Mouse (Mus musculus): ENCODE results near the gene Rbm18. TPM values are rescaled to one million over a fixed set of nuclear protein-coding genes. Genes with fewer than 3 reads are reported as not detected.
"Not testable (repeated sequence)": the region's sequence is repeated elsewhere in the genome, so short reads cannot be mapped to it uniquely, and the experiment has no call there.

Rbm18 gene
- 10 to 100 TPM; 28.9 to 31.1 TPM for total RNA-seq (2021)
- long read RNA-seq, experiment 1, transcript Rbm18-201 (6 exons, 2,617 nt) = major isoform, 35 of 42 reads
- long read RNA-seq, experiment 1, partial matches to known transcripts = 0 of 42 reads
- long read RNA-seq, experiment 1, other reads (novel, unspliced or antisense) = 6 of 42 reads
- long read RNA-seq, experiment 2, transcript Rbm18-201 (6 exons, 2,617 nt) = major isoform, 44 of 55 reads
- long read RNA-seq, experiment 2, partial matches to known transcripts = 0 of 55 reads
- long read RNA-seq, experiment 2, other reads (novel, unspliced or antisense) = 9 of 55 reads

DNA sequence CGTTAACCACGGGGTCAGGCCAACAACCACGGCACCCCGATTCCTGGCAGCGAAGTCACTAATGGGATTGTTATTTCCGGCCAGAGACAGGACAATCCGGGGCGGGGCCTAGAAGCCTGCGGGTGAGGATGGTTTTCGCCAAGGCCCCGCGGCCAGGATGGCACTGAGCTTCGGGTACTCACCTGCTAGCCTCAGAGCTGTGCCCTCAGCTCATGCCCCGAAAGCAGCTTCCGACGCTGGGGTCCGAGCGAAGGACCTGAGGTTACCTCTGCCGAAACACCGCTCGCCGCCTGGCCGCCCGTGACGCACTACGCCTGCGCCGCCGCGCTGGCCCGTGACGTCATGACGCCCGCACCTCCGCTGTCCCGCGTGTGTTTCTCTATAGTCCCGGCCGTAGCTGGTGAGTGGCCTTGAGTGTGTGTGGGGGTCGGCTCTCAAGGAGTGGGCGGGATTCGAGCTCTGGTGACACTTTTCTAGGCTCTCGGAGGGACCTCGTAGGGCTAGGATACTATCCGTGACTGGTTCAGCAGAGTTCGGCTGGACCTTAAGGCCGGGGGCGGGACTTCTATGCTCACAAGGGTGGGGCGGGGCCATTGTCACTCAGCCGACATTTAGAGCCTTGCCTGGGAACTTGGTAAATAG, at the start of gene Rbm18, which contains the start of gene Mrrf:
TSS of gene Rbm18 (minus strand) at position 474 of the 642 bp plus-strand sequence.
TSS of gene Mrrf (plus strand) at position 90 of the 642 bp plus-strand sequence.
- intact Hi-C loops (cut with DNase I) = no loop called here

DNA sequence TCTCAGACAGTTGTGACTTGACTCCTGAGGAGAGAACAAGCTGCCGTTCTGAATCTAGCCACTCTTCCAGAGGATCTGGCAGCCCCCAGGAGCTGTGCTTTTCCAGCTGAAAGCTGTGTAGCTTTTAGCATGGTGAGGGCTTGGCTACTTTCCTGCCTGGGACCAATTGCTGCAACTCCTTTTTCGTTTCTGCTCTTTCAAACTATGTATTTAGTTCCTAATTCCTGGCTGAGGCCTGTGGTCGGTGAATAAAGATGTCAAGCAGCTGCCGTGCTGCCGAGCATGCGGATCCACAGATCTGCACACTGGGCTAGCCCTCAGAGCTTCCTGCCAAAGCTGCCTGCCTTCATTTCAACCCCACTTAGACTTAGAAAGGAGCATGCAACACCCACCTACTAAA, 48.3 kb upstream of the Rbm18 start:
- intact Hi-C loops (cut with DNase I) = no loop called here
- DNase-seq = no peak

More for the DNA sequence above, at the start of gene Rbm18, which contains the start of gene Mrrf:
- DNase-seq = peak; percentile 80 to 96

DNA sequence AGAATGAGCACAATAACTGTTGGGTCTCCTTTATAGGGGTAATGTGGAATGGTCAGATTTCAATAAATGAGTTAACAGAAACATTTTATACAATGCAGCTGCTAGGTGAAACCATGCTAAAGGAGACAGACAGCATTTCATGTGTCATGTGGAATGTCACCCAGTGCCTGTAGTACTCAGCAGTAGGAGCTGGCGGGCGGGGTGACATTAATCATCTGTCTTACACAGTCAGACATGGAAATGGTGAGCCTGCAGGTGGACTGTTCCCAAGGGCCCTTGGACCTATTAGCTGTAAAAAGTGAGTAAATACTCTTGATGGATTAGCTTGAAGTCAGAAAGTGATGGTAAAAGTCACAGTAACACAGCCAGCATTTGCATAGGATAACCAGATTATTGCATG, 47.6 kb upstream of the Rbm18 start:
- no peak for DNase-seq
- intact Hi-C loops (cut with DNase I) = no loop called here

DNA sequence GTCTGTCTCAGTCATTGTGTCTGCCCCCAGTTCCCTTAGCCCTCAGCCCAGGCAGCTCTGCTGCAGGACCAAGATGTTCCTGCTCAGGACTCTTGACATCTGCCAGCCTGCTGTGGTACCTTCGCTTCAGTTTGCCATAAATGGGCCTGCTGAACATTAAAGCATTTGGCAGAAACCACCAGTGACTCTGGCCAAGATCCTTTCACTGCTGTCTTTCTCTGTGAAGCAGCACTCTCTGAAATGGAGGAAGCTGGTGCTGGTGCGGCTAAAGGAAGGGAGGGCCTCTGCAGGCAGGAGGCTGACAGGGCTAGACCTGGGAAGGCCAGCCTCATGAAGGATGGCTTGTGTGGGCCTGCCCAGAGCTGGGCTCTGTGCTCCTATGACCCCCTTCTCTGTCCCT, 46.7 kb upstream of the Rbm18 start:
- intact Hi-C loops (cut with DNase I) = no loop called here
- no peak for DNase-seq

DNA sequence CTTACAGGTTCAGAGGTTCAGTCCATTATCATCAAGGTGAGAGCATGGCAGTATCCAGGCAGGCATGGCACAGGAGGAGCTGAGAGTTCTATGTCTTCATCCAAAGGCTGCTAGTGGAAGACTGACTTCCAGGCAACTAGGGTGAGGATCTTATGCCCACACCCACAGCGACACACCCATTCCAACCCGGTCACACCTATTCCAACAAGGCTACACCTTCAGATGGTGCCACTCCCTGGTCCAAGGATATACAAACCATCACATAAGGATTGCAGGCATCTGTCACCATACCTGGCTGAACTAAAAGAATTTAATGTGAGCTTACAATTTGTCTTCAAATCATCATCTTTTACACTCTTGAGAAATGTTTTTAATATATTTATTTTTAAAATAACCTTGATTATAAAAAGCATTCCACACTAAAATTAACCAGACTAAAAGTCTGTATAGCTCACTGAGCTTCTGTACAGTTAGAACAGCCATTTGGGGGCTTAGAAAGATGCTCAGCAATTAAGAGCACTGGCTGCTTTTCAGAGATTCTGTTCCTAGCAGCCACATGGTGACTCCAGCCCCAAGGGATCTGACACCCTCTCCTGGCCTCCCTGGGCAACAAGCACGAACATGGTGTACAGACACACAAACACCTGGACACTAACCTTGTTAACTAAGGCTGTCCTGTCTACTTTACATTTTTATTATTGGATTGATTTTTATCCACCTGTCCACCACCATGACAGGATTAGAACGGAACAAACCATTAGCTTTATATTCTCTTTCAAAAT, 45.2 kb upstream of the Rbm18 start:
- DNase-seq; intact Hi-C loops (cut with DNase I): not testable (repeated sequence)

DNA sequence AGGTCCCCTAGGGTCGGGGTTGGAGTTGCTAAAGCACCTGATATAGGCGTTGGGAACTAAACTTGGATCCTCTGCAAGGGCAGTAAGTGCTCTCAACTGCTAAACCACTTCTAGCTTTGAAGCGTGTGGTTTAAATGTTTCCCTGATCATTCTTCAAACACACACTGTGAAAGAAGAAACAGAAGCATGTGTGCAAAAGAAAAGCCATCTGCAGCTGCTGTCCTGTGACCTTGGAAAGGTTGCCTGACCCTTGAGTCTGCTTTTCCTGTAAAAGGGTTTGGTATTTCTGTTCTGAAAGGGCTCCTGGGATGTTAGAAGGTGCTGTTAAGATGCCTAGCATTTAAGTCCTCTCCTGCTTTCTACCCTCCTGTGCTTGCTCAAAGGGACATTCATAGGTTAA, 42.9 kb upstream of the Rbm18 start:
- no peak for DNase-seq
- intact Hi-C loops (cut with DNase I) = no loop called here

DNA sequence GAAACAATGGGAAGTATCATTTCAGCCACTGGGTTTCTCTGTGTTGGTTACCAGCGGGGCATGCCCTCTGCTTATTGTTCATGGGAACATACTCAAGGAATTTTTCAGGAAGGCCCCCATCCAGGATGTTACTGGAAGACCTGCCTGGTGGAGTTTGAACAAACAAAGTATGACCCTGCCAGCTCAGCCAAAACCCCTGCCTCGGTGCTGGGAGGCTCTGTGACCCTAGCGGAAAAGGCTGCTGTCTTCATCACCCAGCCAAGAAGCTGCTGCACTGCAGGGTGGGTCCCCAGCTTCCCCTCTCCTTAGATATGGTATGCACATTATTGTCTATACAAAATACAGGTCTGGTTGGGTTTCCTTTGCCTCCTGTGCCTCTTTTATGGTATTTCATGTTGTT, 36.0 kb upstream of the Rbm18 start:
- intact Hi-C loops (cut with DNase I) = no loop called here
- DNase-seq = no peak

DNA sequence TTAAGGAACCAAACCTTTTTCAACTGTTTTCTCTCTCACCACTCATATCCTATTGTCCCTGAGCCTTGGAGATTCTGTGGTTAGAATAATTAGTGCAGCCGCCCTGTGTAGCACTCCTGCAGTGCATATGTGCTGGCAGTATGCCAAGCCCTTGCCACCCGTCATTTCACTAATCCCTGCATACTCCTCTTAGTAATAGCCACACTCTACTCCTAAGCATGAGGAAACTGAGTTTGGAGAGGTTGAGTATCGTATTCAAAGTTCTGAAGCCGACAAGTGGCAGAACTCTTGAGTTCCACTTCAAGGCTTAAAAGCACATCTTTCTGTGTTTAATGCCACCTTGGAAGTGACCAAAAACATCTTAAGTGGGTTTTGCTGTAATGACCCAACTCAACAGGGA, 35.6 kb upstream of the Rbm18 start:
- DNase-seq = no peak
- intact Hi-C loops (cut with DNase I) = no loop called here

DNA sequence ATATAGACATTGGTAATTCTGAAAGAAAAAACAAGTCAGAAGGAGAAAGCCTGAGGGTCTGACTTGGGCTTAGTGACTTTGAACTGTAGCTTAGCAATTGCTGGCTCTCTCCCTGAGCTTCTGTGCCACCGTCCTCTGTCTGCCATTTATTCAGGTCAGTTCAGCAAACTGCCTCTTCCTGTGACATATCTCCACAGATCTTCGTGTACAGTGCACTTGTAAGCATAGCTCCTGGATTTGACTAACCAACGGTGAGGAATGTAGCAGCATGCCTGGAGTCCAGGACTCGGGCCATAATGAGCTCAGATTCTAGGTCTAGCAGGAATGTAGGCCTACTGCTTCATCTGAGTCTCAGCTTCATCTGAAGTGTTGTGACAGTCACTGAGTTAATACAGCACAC, 32.6 kb upstream of the Rbm18 start:
- DNase-seq = no peak
- intact Hi-C loops (cut with DNase I) = no loop called here

DNA sequence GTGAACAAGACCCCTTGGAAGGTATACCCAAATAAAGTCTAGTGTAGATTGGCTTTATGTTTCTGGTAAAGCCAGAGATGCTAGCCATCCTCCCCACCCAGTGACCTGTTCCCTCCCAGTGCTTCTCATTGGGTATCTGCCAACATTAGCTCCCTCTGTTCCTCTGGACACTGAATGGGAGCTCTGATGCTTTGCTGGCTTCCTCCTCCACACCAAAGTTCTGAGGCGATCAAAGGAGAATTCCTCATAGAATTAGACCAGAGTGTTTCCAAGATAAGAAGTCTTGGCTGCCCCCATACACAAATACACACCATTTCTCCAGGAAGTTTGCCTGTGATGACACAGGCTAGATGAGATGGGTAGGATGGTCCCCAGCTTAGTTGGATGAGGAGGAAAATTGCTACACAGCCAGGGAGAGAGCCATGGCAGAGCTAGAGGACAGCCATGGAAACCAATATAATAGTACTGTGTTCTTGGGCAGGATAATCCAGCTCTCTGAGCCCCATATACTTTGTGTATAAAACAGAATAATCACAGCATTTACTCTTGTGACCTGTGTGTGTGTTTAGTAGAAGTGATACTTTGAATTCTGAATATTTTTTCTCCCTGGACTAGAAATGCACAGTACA, 31.5 kb upstream of the Rbm18 start:
- intact Hi-C loops (cut with DNase I) = no loop called here
- no peak for DNase-seq

DNA sequence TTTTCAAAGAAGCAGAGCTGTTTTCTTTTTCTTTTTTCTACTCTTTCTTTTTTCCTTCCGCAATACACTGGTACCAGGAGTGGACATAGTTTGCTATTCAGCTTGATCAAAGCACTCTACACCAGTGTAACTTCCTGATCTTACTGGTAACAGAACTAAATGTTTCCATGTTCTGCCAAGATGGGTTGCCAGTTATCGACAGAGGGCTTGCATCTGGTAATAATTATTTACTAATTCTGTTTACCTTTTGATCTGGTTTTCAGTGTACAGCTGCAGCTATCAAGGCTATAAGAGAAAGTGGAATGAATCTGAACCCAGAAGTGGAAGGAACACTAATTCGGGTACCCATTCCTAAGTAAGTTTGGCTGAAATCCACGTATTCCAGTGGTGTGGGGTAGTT, 22.8 kb upstream of the Rbm18 start:
- DNase-seq = no peak
- intact Hi-C loops (cut with DNase I) = no loop called here

DNA sequence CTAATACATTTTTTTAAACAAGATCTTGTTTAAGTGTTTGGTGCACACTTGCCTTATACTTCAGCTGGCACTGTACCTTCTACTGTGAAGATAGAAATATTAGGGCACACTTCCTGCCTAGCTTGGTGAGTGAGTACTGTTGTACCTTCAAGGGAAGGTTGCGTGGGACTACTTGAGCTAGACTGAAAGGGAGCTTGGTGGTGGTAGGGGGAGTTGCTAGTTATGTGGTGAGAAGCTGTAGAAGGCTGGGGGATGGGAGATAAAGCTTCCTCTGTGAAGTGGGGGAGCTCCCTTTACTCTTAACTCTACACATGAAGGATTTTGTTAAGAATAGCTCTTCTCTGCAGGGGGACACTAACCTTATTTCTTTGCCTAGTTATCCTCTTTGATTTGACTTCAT, 20.9 kb upstream of the Rbm18 start:
- DNase-seq = no peak
- intact Hi-C loops (cut with DNase I) = no loop called here

DNA sequence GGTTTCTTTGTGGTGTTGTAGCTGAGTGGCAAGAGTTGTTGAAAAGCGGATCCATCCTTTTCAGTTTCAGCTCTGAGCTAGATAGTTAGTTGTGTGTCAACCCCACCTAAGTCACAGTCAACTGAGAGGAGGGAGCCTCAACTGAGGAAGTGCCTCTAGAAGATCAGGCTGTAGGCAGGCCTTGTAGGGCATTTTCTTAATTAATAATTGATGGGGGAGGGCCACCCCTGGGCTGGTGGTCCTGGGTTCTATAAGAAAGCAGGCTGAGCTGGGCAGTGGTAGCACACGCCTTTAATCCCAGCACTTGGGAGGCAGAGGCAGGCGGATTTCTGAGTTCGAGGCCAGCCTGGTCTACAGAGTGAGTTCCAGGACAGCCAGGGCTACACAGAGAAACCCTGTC, 15.8 kb upstream of the Rbm18 start:
- DNase-seq; intact Hi-C loops (cut with DNase I): not testable (repeated sequence)

DNA sequence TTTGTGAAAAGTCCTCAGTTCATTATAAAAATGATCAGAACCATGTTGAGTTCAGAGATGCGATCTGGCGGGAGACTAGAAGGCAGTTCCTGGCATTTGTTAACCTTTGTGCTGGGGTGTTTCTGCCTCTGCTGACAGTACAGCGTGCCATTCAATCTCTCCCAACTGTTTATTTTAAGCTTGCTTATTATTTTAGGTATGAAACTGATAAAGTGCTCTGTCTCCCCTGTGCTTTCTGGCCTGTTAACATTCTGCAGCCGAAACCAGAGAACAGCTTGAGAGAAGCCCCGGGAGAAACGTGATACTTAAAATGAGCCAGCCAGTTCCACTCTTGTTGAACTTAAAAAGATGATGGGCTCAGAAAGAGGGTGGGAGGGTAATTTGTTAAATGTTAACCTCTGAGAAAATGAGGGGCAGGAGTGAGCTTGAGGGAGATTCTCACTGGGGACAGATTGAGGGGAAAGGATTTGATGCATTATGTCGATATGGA, 12.3 kb upstream of the Rbm18 start:
- intact Hi-C loops (cut with DNase I) = no loop called here
- no peak for DNase-seq

DNA sequence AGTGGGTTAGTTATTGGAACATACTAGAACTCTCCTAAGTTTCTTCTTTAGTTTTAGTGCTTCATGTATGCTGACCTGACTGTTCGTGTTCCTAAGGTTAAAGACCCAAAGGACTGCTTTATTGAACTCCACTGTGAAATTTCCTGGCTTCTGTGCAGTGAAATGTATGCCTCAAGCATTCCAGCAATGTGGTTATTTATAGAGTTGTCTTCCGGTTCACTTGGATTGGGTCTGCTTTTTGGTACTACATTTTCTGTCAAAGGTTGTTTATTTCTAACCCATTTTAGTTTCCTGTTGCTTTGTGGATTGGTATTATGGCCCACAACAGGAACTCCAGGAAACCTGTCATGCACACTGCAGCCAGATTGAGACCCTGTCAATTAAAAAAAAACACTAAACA, 2.5 kb upstream of the Rbm18 start:
- intact Hi-C loops (cut with DNase I) = no loop called here
- no peak for DNase-seq

DNA sequence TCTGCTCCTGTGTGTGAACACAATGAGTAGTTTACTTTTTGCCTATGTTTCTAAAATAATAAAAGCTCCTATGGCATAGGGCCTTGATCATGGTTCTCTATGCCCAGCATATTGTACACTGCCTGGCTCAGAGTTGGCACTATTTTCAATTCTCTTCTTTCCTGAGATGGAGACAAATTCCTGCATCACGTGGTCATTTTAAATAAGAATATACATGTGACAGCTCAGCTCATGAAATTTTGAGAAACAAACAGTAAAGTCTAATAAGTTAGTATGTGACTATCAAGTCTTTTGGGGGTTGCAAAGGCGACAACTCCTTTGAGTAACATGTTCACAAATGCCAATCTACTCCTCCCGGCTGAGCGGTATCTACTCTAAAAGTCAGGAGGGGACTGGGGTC, 686 bp downstream of the Rbm18 start:
- no peak for DNase-seq
- intact Hi-C loops (cut with DNase I) = no loop called here

DNA sequence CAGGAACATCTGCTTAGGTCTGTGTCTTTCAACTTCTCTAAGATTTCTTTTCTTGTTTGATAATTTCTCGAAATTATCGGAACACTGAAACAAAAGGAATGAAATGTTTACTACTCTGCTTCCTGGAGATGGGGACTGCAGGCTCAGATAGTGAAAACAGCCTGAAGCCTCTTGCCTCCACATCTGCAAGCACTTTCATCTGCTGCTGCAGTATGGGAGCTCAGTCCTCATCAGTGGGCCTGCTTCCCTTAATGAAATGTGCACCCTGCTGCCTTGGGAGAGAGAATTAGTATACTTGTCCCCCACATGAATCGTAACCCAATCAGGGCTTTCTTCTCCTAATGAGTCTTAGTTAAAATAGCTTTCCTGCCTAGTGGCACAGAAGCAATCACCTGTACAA, 7.5 kb downstream of the Rbm18 start:
- intact Hi-C loops (cut with DNase I) = no loop called here
- no peak for DNase-seq

DNA sequence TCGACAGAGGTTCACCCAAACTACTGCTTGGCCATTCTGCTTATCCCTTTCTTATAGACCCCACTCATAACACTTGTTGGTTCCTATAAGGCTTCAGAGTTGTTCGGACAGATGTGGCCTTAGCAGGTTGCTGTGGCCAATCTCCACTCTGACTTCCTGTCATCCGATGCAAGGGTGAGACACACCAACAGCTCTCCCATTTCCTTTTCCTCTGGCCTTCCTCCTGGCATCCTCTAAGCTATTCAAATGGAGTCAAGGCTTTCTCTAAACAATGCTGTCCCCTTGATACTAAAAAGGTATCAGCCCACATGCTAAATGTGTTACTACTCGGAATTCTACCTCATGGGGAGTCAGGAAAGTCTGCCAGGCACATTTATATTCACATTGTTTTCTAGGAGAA, 8.6 kb downstream of the Rbm18 start:
- intact Hi-C loops (cut with DNase I) = no loop called here
- no peak for DNase-seq

DNA sequence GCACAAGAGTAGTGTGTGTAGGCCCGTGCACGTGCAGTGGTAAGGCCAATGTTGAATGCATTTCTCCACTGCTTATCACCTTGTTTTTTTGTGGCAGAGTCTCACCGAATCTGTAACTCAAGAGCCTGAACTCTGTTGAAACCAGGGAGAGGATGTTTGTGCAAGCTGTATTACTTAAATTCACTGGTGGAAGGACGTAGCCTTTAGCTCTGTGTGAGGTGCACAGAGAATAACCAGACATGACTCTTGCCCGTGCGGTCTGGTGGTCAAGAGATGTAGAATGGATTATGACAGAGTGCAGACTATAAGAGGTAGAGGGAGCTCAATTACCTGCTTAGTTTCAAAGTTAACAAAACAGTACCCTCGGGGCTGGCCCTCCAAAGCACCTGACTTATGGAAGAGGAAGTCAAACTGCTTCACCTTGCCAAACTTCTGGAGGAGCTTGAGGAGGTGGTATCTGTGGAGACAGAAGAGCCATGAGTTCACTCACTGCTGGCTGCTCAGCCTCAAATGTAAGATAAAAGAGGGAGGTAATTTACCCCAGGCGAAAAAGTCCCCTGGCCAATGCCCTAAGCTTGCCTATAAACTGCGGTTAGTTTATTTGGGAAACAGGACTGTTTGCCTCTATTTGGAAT, 9.7 kb downstream of the Rbm18 start:
- DNase-seq = no peak
- intact Hi-C loops (cut with DNase I) = no loop called here

DNA sequence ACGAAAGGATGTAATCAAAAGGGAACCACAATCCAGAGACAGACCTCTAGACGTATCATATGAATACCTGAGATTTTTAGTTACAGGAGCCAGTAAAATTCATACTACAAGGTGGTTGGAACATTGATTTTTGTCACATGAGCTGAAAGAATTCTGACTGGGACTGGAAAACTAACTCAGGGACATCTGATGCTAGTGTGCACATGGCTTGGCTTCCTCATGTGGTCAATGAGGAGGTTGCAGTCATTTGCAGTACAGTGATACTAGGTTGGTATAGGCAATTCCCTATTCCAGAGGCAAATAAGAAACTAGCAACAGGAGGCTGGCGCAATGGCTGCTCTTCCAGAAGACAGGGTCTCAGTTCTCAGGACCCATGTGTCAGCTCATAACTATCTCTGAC, 23.9 kb downstream of the Rbm18 start:
- DNase-seq = no peak
- intact Hi-C loops (cut with DNase I) = no loop called here

DNA sequence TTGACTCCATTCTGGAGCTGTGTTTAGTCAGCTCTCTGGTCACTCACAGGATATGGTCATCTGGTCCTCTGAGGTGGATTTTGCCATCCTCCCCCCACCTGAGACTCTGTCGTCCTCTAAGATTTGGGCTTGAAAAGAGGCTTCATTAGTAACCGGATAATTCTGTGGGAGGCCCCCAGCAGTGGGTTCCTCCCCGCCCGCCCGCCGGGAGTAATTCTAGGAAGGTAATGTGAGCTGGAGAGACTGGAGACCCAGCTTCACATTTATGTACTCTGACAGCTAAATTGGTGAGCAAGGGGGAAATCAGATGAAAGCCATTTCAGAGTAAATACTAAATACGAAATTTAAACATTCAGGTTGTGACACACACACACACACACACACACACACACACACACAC, 28.0 kb downstream of the Rbm18 start:
- intact Hi-C loops (cut with DNase I) = no loop called here
- no peak for DNase-seq

Data from gastrocnemius, postnatal 36 days (tissue).